Mouse (Mus musculus) limb, embryonic 11.5 days (tissue): ENCODE data around the gene F12. TPM values are rescaled to one million over a fixed set of nuclear protein-coding genes. Genes with fewer than 3 reads are reported as not detected.

Experiments
- ATAC-seq: fragments of 200-750 bp; cut with Nextera tagmentation; 2 replicates; pipeline ENCODE4 v1.8.0; 2017; ENCODE audit warnings: low read depth; ENCODE audit not compliant: insufficient number of reproducible peaks, low FRiP score, low TSS enrichment
- DNase-seq: peaks from one replicate; pipeline ENCODE4 v3.0.0-alpha.2; 2015; ENCODE audit warnings: low spot score
- H3K27ac ChIP-seq: fragments of 300-500 bp; sonication (generic); replicated peaks from 2 replicates; pipeline ENCODE4 v1.5.1; 2014; ENCODE audit warnings: low read depth, mild to moderate bottlenecking, low read length
- H3K27me3 ChIP-seq: fragments of 300-500 bp; sonication (generic); 2 replicates; pipeline ENCODE4 v1.6.1; 2014; ENCODE audit warnings: mild to moderate bottlenecking, low read length, mixed read lengths; ENCODE audit not compliant: control insufficient read depth, insufficient read depth
- H3K36me3 ChIP-seq: fragments of 300-500 bp; sonication (generic); 2 replicates; pipeline ENCODE4 v1.6.1; 2014; ENCODE audit warnings: mild to moderate bottlenecking, low read length, moderate library complexity, mixed read lengths; ENCODE audit not compliant: control insufficient read depth, insufficient read depth
- H3K4me1 ChIP-seq: fragments of 300-500 bp; sonication (generic); 2 replicates; pipeline ENCODE4 v1.6.1; 2014; ENCODE audit warnings: low read length, mixed read lengths; ENCODE audit not compliant: control insufficient read depth, insufficient read depth
- H3K4me2 ChIP-seq: fragments of 300-500 bp; sonication (generic); 2 replicates; pipeline ENCODE4 v1.6.1; 2014; ENCODE audit warnings: low read depth, mild to moderate bottlenecking, moderate library complexity; ENCODE audit not compliant: severe bottlenecking
- H3K4me3 ChIP-seq: fragments of 300-500 bp; sonication (generic); 2 replicates; pipeline ENCODE4 v1.5.1; 2014; ENCODE audit warnings: low read depth, low read length
- H3K9ac ChIP-seq: fragments of 300-500 bp; sonication (generic); 2 replicates; pipeline ENCODE4 v1.6.1; 2014; ENCODE audit warnings: mild to moderate bottlenecking, low read length
- H3K9me3 ChIP-seq: fragments of 300-500 bp; sonication (generic); 2 replicates; pipeline ENCODE4 v1.6.1; 2016; ENCODE audit warnings: low read length; ENCODE audit not compliant: control insufficient read depth
- WGBS: fragments of 180-500 bp; shearing (Covaris S2); extraction: QIAGEN DNeasy Blood & Tissue Kit; methylation state at CpG from one replicate; pipeline ENCODE4 v1.1.7; 2014; 5-methylcytosine and 5-hydroxymethylcytosine counted together
- polyA plus RNA-seq: library from polyadenylated mRNA; unstranded; fragments of >200 nt; fragmentation: Nextera tagmentation; extraction: Ambion mirVana; gene quantifications from 2 replicates; pipeline ENCODE4 v1.2.1, GENCODE M21; 2014

F12 gene
- polyA plus RNA-seq, 1 experiment from 2014 or later: not detected

DNA sequence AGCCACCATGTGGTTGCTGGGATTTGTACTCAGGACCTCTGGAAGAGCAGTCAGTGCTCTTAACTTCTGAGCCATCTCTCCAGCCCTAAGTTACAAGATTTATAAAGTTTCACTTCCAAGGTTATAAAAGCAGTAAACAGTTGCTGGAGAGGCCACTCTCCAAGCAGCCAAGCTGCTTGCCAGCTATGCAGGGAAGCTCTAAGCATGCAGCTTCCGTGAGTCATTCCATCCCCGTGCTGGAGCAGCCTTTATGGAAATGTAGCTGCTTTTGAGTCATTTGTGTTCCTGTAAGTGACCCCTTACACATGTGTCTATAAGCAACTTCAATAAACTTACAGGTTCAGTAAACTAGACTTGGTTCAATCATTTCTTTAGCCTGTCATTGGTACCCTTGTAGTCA, 4.0 kb upstream of the F12 start:
- Histone ChIP-seq H3K9ac (no peak overlapping the region), H3K36me3 (no peaks in the 10 kb centered on the region), H3K4me2 (no peak overlapping the region), H3K4me1 (no peaks in the 10 kb centered on the region), H3K27me3 (no peaks in the 10 kb centered on the region), H3K9me3 (no peaks in the 10 kb centered on the region), H3K4me3 (no peak overlapping the region), H3K27ac (no peak overlapping the region)
- no peak for DNase-seq
- ATAC-seq: no peak
- 83% methylated on average over 2 of the region's 2 CpGs for WGBS

DNA sequence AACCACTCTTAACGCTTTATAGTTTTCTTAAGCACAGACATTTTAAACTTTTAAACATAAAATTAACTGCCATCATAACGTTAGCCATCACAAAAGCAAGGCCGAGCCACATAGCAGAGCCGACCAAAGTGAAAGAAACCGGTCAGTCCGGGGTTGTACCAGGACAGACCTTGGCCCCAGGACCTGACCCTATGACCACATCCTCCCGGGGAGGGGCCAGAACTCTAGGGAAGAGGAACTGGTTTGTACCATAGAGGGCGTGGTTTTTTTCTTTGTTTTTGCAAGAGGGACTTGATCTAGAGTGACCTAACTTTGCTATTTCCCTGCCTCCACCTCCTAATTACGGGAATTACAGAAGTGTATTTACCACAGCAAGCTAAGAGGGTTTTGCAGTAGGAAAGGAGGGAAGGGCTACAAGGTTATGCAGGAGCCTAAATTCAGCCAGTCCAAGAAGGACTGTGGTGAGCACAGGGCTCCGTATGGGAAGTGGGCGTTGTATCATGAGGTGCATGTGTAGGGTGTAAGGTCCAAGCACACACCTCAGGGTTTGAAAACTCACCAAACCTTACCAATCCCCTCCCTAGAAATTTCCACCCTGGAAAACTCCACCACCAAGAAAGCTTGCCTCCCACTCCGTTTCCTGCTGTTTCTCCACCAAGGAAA, 2.8 kb upstream of the F12 start:
- 76% methylated on average over 12 of the region's 12 CpGs for WGBS
- Histone ChIP-seq H3K9me3 (no peaks in the 10 kb centered on the region), H3K4me3 (no peak overlapping the region), H3K27me3 (no peaks in the 10 kb centered on the region), H3K9ac (no peak overlapping the region), H3K4me2 (no peak overlapping the region), H3K36me3 (no peaks in the 10 kb centered on the region), H3K4me1 (no peaks in the 10 kb centered on the region), H3K27ac (no peak overlapping the region)
- DNase-seq: no peak
- no peak for ATAC-seq

DNA sequence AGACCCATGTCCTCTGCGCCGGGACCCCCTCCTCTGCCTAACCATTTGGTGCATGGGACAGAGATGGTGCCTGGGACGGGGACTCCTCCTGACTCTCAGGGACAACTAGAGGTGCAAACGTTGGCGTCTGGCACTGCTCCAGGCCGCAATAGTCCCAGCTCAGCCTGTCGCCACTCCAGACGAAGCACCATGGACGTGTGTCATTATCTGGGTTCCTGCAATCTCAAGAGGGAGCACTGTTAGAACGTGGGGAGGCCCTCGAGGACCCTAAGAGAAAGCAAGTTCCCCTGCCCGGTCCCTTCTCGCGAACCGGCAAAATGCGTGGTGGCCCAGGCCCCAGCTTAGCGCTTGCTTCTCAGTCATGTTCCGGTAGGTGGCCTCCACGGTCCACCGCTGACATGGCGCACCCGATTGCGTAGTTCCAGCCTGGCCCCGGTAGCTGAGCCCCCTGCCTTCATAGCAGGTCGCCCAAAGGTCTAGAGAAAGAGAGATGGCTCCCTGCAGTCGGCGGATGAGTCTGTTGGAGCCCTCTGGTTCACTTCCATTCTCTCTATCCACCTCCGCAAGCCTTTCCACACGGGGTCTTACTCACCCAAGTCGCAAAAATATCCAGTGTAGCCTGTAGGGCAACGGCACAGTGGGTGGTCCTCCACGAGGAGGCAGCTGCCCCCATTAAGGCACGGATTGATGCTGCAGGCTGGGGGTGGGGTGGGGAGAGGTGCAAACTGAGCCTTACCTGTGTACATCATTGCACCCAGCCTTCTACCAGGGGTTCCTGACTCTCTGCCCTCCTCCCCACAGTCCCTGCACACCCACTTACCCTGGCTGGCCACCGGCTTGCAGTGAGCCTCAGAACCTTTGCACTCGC, 5.4 kb downstream of the F12 start:
- 14% methylated on average over 35 of the region's 35 CpGs for WGBS
- no peak overlapping the region for H3K27ac ChIP-seq
- peaks cover 37% of the 10 kb centered on the region for H3K27me3 ChIP-seq
- peak overlapping the region; percentile 32 for H3K4me2 ChIP-seq
- H3K4me3 ChIP-seq: peak overlapping the region; percentile 14; the same call in 1 of the 2 replicates
- ATAC-seq (no peak), DNase-seq (peak; percentile 71)
- H3K9me3 ChIP-seq: no peaks in the 10 kb centered on the region
- no peaks in the 10 kb centered on the region for H3K36me3 ChIP-seq
- H3K9ac ChIP-seq: peak overlapping the region; percentile 5; the same call in 1 of the 2 replicates
- H3K4me1 ChIP-seq: no peaks in the 10 kb centered on the region

DNA sequence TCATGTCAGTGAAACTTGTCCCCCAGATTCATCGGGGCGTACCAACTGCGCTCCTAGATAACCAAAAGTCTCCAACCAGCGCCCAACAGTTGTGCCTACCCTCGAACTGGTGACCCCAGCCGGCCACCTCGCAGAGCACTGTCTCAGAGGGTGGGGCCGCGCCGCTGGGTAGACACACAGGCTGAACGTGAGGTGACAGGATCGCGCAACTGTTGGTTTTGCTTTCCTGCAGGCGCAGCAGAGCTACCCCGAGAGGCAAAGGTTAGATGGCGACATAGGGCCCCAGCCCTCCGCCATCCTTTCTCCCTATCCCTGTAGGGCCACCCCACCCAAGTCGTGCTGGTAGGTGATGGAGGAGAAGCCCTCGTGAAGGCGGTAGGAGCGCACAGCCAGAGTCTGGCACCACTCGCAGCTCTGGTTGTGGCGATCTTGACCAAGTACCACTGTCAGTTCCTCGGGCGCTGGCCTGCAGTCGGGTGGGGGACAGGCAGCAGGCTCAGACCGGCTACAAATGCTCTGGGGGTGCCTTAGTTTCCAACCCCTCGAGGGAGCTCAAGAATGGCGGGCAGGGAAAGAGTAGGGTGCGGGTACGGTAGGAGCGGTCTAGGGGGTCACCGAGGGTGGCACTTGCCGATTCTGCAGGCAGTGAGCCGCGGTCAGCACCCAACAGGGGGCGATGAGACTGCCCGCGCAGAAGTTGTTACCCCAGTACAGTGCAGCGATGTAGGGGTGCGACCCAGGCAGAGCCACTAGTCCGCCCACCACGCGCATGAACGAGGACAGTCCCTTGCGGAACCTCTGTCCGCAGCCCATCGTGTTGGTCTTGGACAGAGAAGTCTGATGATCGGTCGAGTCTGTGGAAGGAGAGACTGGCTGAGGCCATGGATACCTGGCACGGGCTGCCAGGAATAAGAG, 6.3 kb downstream of the F12 start:
- Histone ChIP-seq H3K27me3 (peaks cover 37% of the 10 kb centered on the region), H3K4me1 (no peaks in the 10 kb centered on the region), H3K27ac (no peak overlapping the region), H3K9ac (no peak overlapping the region), H3K4me2 (no peak overlapping the region), H3K36me3 (no peaks in the 10 kb centered on the region), H3K4me3 (no peak overlapping the region), H3K9me3 (no peaks in the 10 kb centered on the region; the same call in 1 of the 2 replicates)
- no peak for DNase-seq
- ATAC-seq: no peak
- WGBS: 28% methylated on average over 51 of the region's 51 CpGs

DNA sequence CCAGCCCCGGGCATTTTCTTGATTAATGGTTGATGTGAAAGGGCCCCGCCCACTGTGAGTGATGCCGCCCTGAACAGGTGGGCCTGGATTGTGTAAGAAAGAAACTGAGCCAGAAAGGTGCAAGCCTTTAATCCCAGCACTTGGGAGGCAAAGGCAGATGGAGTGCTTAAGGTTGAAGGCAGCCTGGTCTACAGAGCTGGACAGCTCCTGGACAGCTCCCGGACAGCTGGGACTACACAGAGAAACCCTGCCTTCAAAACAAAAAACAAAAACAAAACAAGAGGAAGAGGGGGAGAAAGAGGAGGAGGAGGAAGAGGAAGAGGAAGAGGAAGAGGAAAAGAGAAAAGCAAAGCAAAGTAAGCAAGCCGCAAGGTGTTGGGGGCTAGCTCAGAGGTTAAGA, 7.5 kb downstream of the F12 start:
- no peaks in the 10 kb centered on the region for H3K36me3 ChIP-seq
- H3K4me3 ChIP-seq: no peak overlapping the region
- no peak for ATAC-seq
- no peak overlapping the region for H3K4me2 ChIP-seq
- H3K27me3 ChIP-seq: peaks cover 45% of the 10 kb centered on the region
- 0 out of 2 replicates have a peak, but pooled peaks cover 5% of the 10 kb centered on the region for H3K4me1 ChIP-seq
- WGBS: 74% methylated on average over 5 of the region's 5 CpGs
- no peaks in the 10 kb centered on the region; the same call in 1 of the 2 replicates for H3K9me3 ChIP-seq
- H3K9ac ChIP-seq: no peak overlapping the region
- H3K27ac ChIP-seq: no peak overlapping the region
- DNase-seq: no peak

DNA sequence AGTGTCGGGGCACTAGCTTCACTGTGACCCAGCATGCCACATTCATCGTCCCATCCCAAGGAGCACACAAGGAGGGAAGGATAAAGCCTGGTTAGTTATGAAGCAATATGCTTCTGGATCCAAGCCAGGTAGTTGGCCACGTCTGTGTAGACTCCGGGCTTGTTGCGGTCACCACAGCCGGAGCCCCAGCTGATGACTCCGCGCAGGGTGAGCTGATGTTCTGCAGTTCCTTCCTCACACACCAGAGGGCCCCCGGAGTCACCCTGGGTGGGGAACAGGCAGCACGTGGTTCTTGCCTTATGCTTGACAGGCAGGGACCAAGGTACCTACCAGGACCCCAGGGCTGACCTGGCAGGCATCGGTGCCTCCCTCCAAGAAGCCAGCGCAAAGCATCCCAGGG, 8.6 kb downstream of the F12 start:
- no peak overlapping the region for H3K4me2 ChIP-seq
- no peaks in the 10 kb centered on the region; the same call in 1 of the 2 replicates for H3K9me3 ChIP-seq
- peaks cover 45% of the 10 kb centered on the region for H3K27me3 ChIP-seq
- H3K27ac ChIP-seq: no peak overlapping the region
- H3K4me1 ChIP-seq: 0 out of 2 replicates have a peak, but pooled peaks cover 5% of the 10 kb centered on the region
- no peaks in the 10 kb centered on the region for H3K36me3 ChIP-seq
- peak; percentile 93 for DNase-seq
- no peak overlapping the region for H3K9ac ChIP-seq
- H3K4me3 ChIP-seq: no peak overlapping the region
- peak; percentile 19; the same call in 1 of the 2 replicates for ATAC-seq
- 12% methylated on average over 12 of the region's 12 CpGs for WGBS

DNA sequence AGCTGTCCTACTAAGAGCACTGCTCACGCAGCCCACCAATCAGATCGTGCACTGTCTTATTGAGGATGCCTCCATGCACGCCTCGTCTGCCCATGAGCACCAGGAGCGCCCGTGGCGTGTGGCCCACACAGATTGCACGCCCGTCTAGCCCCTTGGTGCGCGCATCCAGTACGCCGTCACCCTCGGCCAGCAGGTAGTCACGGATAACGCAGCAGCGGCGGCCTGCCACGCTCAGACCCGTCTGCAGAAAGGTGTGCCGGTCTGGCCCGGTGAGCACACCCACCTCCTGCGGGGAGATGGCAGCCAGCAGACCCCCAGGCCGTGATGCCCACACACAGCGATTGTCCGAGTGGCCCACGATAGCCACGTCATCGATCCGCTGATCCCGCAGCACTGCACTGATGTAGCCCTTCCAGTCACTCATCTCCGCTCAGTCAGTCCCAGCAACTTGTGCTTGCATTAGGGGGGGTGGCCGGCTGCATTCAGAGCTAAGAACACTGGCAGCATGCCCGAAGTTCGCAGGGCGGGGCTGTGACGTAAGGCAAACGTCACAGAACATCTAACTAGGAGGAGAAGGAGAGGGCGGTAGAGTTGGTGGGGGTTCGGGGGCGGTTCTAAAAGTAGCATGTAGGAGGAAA, 11.7 kb downstream of the F12 start, which contains the start of gene Pfn3:
Gene Pfn3, minus strand, starts transcription at position 490 of the 638 bp plus-strand sequence.
- Histone ChIP-seq H3K4me1 (0 out of 2 replicates have a peak, but pooled peaks cover 5% of the 10 kb centered on the region), H3K36me3 (no peaks in the 10 kb centered on the region), H3K4me2 (peak within 1 kb of the TSS; percentile 61), H3K4me3 (peak within 1 kb of the TSS; percentile 32), H3K9ac (peak within 1 kb of the TSS; percentile 52), H3K27me3 (peaks cover 22% of the 10 kb centered on the region), H3K27ac (no peak within 1 kb of the TSS), H3K9me3 (no peaks in the 10 kb centered on the region; the same call in 1 of the 2 replicates)
- DNase-seq (peak; percentile 80), ATAC-seq (no peak)
- WGBS: 10% methylated on average over 41 of the region's 41 CpGs
